Mouse (Mus musculus) c-Kit-positive CD71-negative TER-119-negative erythroid progenitor cells, embryonic 14.5 days (primary cell): ENCODE measurements around the gene Fam185a.

Experiments
- DNase-seq: peaks from one replicate; pipeline ENCODE4 v3.0.0-alpha.2; 2013; ENCODE audit warnings: low read depth

Fam185a gene

GRCm38 (mm10) chr5:21424614-21425602 lies at the start of gene Fam185a, which contains the start of gene Ccdc146:
Gene Fam185a (plus strand): TSS chr5:21424958.
Gene Ccdc146 (minus strand): TSS chr5:21424677.
- DNase-seq, result peak; percentile 90

- DNase-seq, result no peak
Observed at GRCm38 (mm10) chr5:21376935-21377334, 47.8 kb upstream of the Fam185a start.

GRCm38 (mm10) chr5:21378397-21378796 lies 46.4 kb upstream of the Fam185a start:
- no peak for DNase-seq

GRCm38 (mm10) chr5:21381986-21382385 lies 42.8 kb upstream of the Fam185a start:
- no peak for DNase-seq

- no peak for DNase-seq
Observed at GRCm38 (mm10) chr5:21382678-21383077, 42.1 kb upstream of the Fam185a start.

GRCm38 (mm10) chr5:21383392-21384251 lies 41.1 kb upstream of the Fam185a start:
- DNase-seq, result no peak

GRCm38 (mm10) chr5:21384252-21384960 lies 40.4 kb upstream of the Fam185a start:
- no peak for DNase-seq

- DNase-seq, result no peak
Observed at GRCm38 (mm10) chr5:21384976-21385375, 39.8 kb upstream of the Fam185a start.

GRCm38 (mm10) chr5:21386432-21386831 lies 38.3 kb upstream of the Fam185a start:
- DNase-seq, result no peak

GRCm38 (mm10) chr5:21387340-21387739 lies 37.4 kb upstream of the Fam185a start:
- no peak for DNase-seq

- no peak for DNase-seq
Observed at GRCm38 (mm10) chr5:21388855-21389254, 35.9 kb upstream of the Fam185a start.

GRCm38 (mm10) chr5:21391616-21392384 lies 33.0 kb upstream of the Fam185a start:
- DNase-seq, result no peak

GRCm38 (mm10) chr5:21394562-21394961 lies 30.2 kb upstream of the Fam185a start:
- DNase-seq, result no peak

- DNase-seq, result no peak
Observed at GRCm38 (mm10) chr5:21395205-21395840, 29.4 kb upstream of the Fam185a start.

GRCm38 (mm10) chr5:21411261-21411666 lies 13.5 kb upstream of the Fam185a start:
- DNase-seq, result peak; percentile 73

GRCm38 (mm10) chr5:21412056-21412455 lies 12.7 kb upstream of the Fam185a start:
- DNase-seq, result no peak

- DNase-seq, result no peak
Observed at GRCm38 (mm10) chr5:21413322-21413721, 11.4 kb upstream of the Fam185a start.

GRCm38 (mm10) chr5:21414116-21414820 lies 10.5 kb upstream of the Fam185a start:
- DNase-seq, result no peak

- DNase-seq, result no peak
Observed at GRCm38 (mm10) chr5:21418613-21419012, 6.1 kb upstream of the Fam185a start.

- DNase-seq, result no peak
Observed at GRCm38 (mm10) chr5:21420609-21421008, 4.1 kb upstream of the Fam185a start.
